Mouse (Mus musculus): Measurements from ENCODE around the gene Ints3. TPM values are rescaled to one million over a fixed set of nuclear protein-coding genes. Genes with fewer than 3 reads are reported as not detected.

Ints3 gene
- total RNA-seq (2021) = 10 to 100 TPM; 64.3 to 70.2 TPM

- intact Hi-C loops (cut with DNase I) = loop anchor here (5.0 kb wide), 1 partner anchor 34 kb away; the partner anchor contains the start of gene Npr1
- DNase-seq (ENCODE audit: low spot score in 2 of 2) = peak; percentile 99 to 100
These were observed at the start of gene Ints3 for GRCm38 (mm10) chr3:90433381-90434020. Gene Ints3, minus strand, starts transcription at chr3:90433622.

- DNase-seq (ENCODE audit: low spot score in 2 of 2) = peak; percentile 96 to 99
- intact Hi-C loops (cut with DNase I) = loop anchor here (10.0 kb wide), 1 partner anchor 181 kb away; the partner anchor contains the start of gene Gatad2b
These were observed 42.6 kb upstream of the Ints3 start, which contains the start of gene Ilf2 for GRCm38 (mm10) chr3:90475831-90476611. Gene Ilf2, plus strand, starts transcription at chr3:90476126.

- intact Hi-C loops (cut with DNase I) = loop anchor here (10.0 kb wide), 1 partner anchor 180 kb away; the partner anchor contains the start of gene Gatad2b
- DNase-seq (ENCODE audit: low spot score in 2 of 2) = no peak
These were observed 41.9 kb upstream of the Ints3 start for GRCm38 (mm10) chr3:90475151-90475830.

- intact Hi-C loops (cut with DNase I) = loop anchor here (10.0 kb wide), 1 partner anchor 177 kb away; the partner anchor contains the start of gene Gatad2b
- no peak for DNase-seq (ENCODE audit: low spot score in 2 of 2)
These were observed 38.8 kb upstream of the Ints3 start for GRCm38 (mm10) chr3:90472213-90472612.

- intact Hi-C loops (cut with DNase I) = loop anchor here (5.0 kb wide), 1 partner anchor 35 kb away; the partner anchor contains the start of gene Ints3
These were observed 34.3 kb upstream of the Ints3 start for GRCm38 (mm10) chr3:90467618-90468300.

GRCm38 (mm10) chr3:90466311-90466766, 32.9 kb upstream of the Ints3 start:
- DNase-seq (ENCODE audit: low spot score in 2 of 2) = peak; percentile 54 to 71
- intact Hi-C loops (cut with DNase I) = loop anchor here (1.0 to 5.0 kb wide), 2 partner anchors 34 to 54 kb away; partner anchors contain the start of gene Ints3

More at GRCm38 (mm10) chr3:90467618-90468300, 34.3 kb upstream of the Ints3 start:
- DNase-seq (ENCODE audit: low spot score in 2 of 2) = no peak

GRCm38 (mm10) chr3:90465686-90466310, 32.4 kb upstream of the Ints3 start, which contains the start of gene Npr1:
Gene Npr1, minus strand, starts transcription at chr3:90465866.
- DNase-seq (ENCODE audit: low spot score in 2 of 2) = no peak
- intact Hi-C loops (cut with DNase I) = loop anchor here (1.0 to 5.0 kb wide), 2 partner anchors 33 to 53 kb away; partner anchors contain the start of gene Ints3

GRCm38 (mm10) chr3:90465081-90465685, 31.8 kb upstream of the Ints3 start:
- intact Hi-C loops (cut with DNase I) = loop anchor here (5.0 kb wide), 1 partner anchor 33 kb away; the partner anchor contains the start of gene Ints3
- no peak for DNase-seq (ENCODE audit: low spot score in 2 of 2)

GRCm38 (mm10) chr3:90464552-90465080, 31.2 kb upstream of the Ints3 start:
- DNase-seq (ENCODE audit: low spot score in 2 of 2) = no peak

GRCm38 (mm10) chr3:90462579-90462978, 29.2 kb upstream of the Ints3 start:
- intact Hi-C loops (cut with DNase I) = no loop called here
- DNase-seq (ENCODE audit: low spot score in 2 of 2) = no peak

More at GRCm38 (mm10) chr3:90464552-90465080, 31.2 kb upstream of the Ints3 start:
- intact Hi-C loops (cut with DNase I) = loop anchor here (5.0 kb wide), 1 partner anchor 32 kb away; the partner anchor contains the start of gene Ints3

- intact Hi-C loops (cut with DNase I) = no loop called here
- DNase-seq (ENCODE audit: low spot score in 2 of 2) = no peak
These were observed 28.5 kb upstream of the Ints3 start for GRCm38 (mm10) chr3:90461935-90462334.

GRCm38 (mm10) chr3:90460315-90460714, 26.9 kb upstream of the Ints3 start:
- DNase-seq (ENCODE audit: low spot score in 2 of 2) = no peak
- intact Hi-C loops (cut with DNase I) = no loop called here

- no peak for DNase-seq (ENCODE audit: low spot score in 2 of 2)
- intact Hi-C loops (cut with DNase I) = no loop called here
These were observed 26.3 kb upstream of the Ints3 start for GRCm38 (mm10) chr3:90459727-90460126.

GRCm38 (mm10) chr3:90454931-90455330, 21.5 kb upstream of the Ints3 start:
- intact Hi-C loops (cut with DNase I) = no loop called here
- DNase-seq (ENCODE audit: low spot score in 2 of 2) = no peak

GRCm38 (mm10) chr3:90451396-90452095, 18.1 kb upstream of the Ints3 start:
- intact Hi-C loops (cut with DNase I) = no loop called here
- peak; percentile 34 to 84 for DNase-seq (ENCODE audit: low spot score in 2 of 2)

GRCm38 (mm10) chr3:90450874-90451273, 17.5 kb upstream of the Ints3 start:
- intact Hi-C loops (cut with DNase I) = no loop called here
- no peak for DNase-seq (ENCODE audit: low spot score in 2 of 2)

- DNase-seq (ENCODE audit: low spot score in 2 of 2) = no peak
- intact Hi-C loops (cut with DNase I) = no loop called here
These were observed 15.2 kb upstream of the Ints3 start for GRCm38 (mm10) chr3:90448626-90449025.

Data from left cerebral cortex, postnatal 25 days (tissue).